Mouse (Mus musculus): ENCODE data around the gene Sys1. TPM values are rescaled to one million over a fixed set of nuclear protein-coding genes. Genes with fewer than 3 reads are reported as not detected.

Sys1 gene
- total and polyA plus RNA-seq, 2 experiments from 2014 or later: 108 to 194 TPM

DNA sequence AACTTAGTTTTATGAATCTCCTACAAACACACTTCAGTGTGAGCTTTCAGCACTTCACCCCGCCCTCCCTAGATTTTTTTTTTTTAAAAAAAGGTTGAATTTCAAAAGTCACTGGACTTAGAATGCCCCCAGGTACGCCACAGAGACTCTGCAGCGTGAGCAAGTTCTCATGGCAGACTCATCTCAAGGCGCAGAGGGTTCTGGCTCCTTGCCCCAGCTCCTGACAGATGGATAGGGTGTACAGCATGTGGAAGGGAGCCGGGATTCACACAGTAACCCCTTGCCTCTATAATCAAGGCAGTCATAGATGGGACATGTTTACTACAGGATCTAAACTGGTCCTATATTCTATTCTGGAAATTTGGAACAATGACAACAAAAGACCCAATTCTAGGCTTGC is 31.4 kb upstream of the Sys1 start:
- H3K27ac ChIP-seq (ENCODE audit: low read depth, low read length): no peak overlapping the region

DNA sequence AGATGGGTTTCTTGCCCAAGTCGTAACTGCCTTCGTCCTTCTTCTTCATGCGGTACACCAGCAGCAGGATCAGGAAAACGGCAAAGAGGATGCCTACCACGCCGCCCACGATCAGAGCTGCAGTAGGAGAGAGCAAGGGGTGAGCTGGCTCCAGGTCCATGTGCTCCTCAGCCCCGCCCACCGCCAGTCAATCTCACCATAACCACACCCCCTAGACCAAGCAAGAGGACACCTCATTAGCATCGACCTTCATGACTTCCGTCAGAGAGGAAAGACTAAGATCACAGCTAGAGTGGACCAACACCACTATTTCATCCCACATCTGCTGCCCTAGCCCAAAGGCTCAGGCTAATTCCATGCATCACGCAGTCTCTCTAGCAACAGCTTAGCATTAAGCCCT is 30.6 kb upstream of the Sys1 start:
- no peak for TF ChIP-seq CTCF (IDR thresholded peaks at IDR 0.05)
- WGBS: 36% methylated on average over 12 of the region's 12 CpGs
- Histone ChIP-seq H3K9me3 (ENCODE audit: low read length) (no peaks in the 10 kb centered on the region), H3K27me3 (ENCODE audit: insufficient read depth, low read length) (no peaks in the 10 kb centered on the region), H3K4me2 (ENCODE audit: low read depth, low read length, poor library complexity, severe bottlenecking) (no peak overlapping the region), H3K36me3 (ENCODE audit: insufficient read depth, low read length) (no peaks in the 10 kb centered on the region), H3K4me3 (ENCODE audit: low read depth, low read length) (no peak overlapping the region), H3K27ac (ENCODE audit: low read depth, low read length) (no peak overlapping the region), H3K9ac (replicated peaks; ENCODE audit: low read length, poor library complexity, severe bottlenecking) (no peak overlapping the region), H3K4me1 (ENCODE audit: insufficient read depth, low read length) (no peaks in the 10 kb centered on the region)
- no peak for ATAC-seq (ENCODE audit: low FRiP score)
- no peak for DNase-seq (ENCODE audit: low spot score)

More for the DNA sequence above, 31.4 kb upstream of the Sys1 start:
- Histone ChIP-seq H3K4me2 (ENCODE audit: low read depth, low read length, poor library complexity, severe bottlenecking) (no peak overlapping the region), H3K4me3 (ENCODE audit: low read depth, low read length) (no peak overlapping the region), H3K9ac (replicated peaks; ENCODE audit: low read length, poor library complexity, severe bottlenecking) (no peak overlapping the region), H3K36me3 (ENCODE audit: insufficient read depth, low read length) (no peaks in the 10 kb centered on the region), H3K9me3 (ENCODE audit: low read length) (no peaks in the 10 kb centered on the region), H3K27me3 (ENCODE audit: insufficient read depth, low read length) (no peaks in the 10 kb centered on the region), H3K4me1 (ENCODE audit: insufficient read depth, low read length) (no peaks in the 10 kb centered on the region)
- DNase-seq (ENCODE audit: low spot score) (no peak), ATAC-seq (ENCODE audit: low FRiP score) (no peak)
- 92% methylated on average over 5 of the region's 5 CpGs for whole genome bisulfite sequencing
- no peak for TF ChIP-seq CTCF (IDR thresholded peaks at IDR 0.05)

GRCm38 (mm10) chr2:164426952-164427351 is 29.8 kb upstream of the Sys1 start:
- 81% methylated on average over 5 of the region's 5 CpGs for WGBS
- Histone ChIP-seq H3K9ac (replicated peaks; ENCODE audit: low read length, poor library complexity, severe bottlenecking) (no peak overlapping the region), H3K4me2 (ENCODE audit: low read depth, low read length, poor library complexity, severe bottlenecking) (no peak overlapping the region), H3K9me3 (ENCODE audit: low read length) (no peaks in the 10 kb centered on the region), H3K27ac (ENCODE audit: low read depth, low read length) (no peak overlapping the region), H3K36me3 (ENCODE audit: insufficient read depth, low read length) (no peaks in the 10 kb centered on the region), H3K4me3 (ENCODE audit: low read depth, low read length) (no peak overlapping the region), H3K4me1 (ENCODE audit: insufficient read depth, low read length) (no peaks in the 10 kb centered on the region), H3K27me3 (ENCODE audit: insufficient read depth, low read length) (no peaks in the 10 kb centered on the region)
- ATAC-seq (ENCODE audit: low FRiP score) (no peak), DNase-seq (ENCODE audit: low spot score) (no peak)
- no peak for TF ChIP-seq CTCF (IDR thresholded peaks at IDR 0.05)

DNA sequence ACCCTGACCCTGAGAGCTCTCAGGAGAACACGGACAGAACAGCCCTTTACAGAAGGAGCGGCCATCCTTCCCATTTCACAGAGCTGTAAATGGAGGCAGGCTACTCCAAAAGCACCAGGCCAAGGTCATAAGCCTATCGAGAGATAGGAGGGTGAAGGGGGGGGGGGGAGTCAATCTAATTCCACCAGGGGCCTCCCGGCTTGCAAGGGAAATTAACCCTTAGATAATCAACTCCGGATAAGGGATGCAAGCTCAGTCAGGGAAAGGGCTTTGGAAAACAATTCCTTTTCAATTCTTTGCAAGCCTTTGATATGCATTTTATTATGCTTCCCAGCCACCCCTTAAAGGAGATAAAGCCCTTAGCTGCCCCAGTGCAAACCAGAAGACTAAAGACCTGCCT is 28.3 kb upstream of the Sys1 start:
- Histone ChIP-seq H3K9ac (replicated peaks; ENCODE audit: low read length, poor library complexity, severe bottlenecking) (no peak overlapping the region), H3K4me2 (ENCODE audit: low read depth, low read length, poor library complexity, severe bottlenecking) (no peak overlapping the region), H3K4me3 (ENCODE audit: low read depth, low read length) (no peak overlapping the region), H3K27me3 (ENCODE audit: insufficient read depth, low read length) (no peaks in the 10 kb centered on the region), H3K27ac (ENCODE audit: low read depth, low read length) (no peak overlapping the region), H3K9me3 (ENCODE audit: low read length) (no peaks in the 10 kb centered on the region), H3K4me1 (ENCODE audit: insufficient read depth, low read length) (no peaks in the 10 kb centered on the region), H3K36me3 (ENCODE audit: insufficient read depth, low read length) (no peaks in the 10 kb centered on the region)
- ATAC-seq (ENCODE audit: low FRiP score) (no peak), DNase-seq (ENCODE audit: low spot score) (no peak)
- TF ChIP-seq CTCF (IDR thresholded peaks at IDR 0.05): no peak
- WGBS: 42% methylated on average over 5 of the region's 5 CpGs

GRCm38 (mm10) chr2:164429881-164430615 is 26.7 kb upstream of the Sys1 start:
- ATAC-seq (ENCODE audit: low FRiP score) (no peak), DNase-seq (ENCODE audit: low spot score) (no peak)
- H3K27me3 ChIP-seq (ENCODE audit: insufficient read depth, low read length): no peaks in the 10 kb centered on the region
- no peak overlapping the region for H3K4me3 ChIP-seq (ENCODE audit: low read depth, low read length)
- WGBS: 53% methylated on average over 15 of the region's 15 CpGs
- no peak overlapping the region for H3K4me2 ChIP-seq (ENCODE audit: low read depth, low read length, poor library complexity, severe bottlenecking)
- H3K9me3 ChIP-seq (ENCODE audit: low read length): no peaks in the 10 kb centered on the region
- H3K4me1 ChIP-seq (ENCODE audit: insufficient read depth, low read length): no peaks in the 10 kb centered on the region
- no peaks in the 10 kb centered on the region for H3K36me3 ChIP-seq (ENCODE audit: insufficient read depth, low read length)
- H3K9ac ChIP-seq (replicated peaks; ENCODE audit: low read length, poor library complexity, severe bottlenecking): no peak overlapping the region
- no peak for TF ChIP-seq CTCF (IDR thresholded peaks at IDR 0.05)
- H3K27ac ChIP-seq (ENCODE audit: low read depth, low read length): no peak overlapping the region

GRCm38 (mm10) chr2:164430697-164431096 is 26.1 kb upstream of the Sys1 start:
- Histone ChIP-seq H3K36me3 (ENCODE audit: insufficient read depth, low read length) (no peaks in the 10 kb centered on the region), H3K4me1 (ENCODE audit: insufficient read depth, low read length) (no peaks in the 10 kb centered on the region), H3K27me3 (ENCODE audit: insufficient read depth, low read length) (no peaks in the 10 kb centered on the region), H3K27ac (ENCODE audit: low read depth, low read length) (no peak overlapping the region), H3K4me3 (ENCODE audit: low read depth, low read length) (no peak overlapping the region), H3K4me2 (ENCODE audit: low read depth, low read length, poor library complexity, severe bottlenecking) (no peak overlapping the region), H3K9ac (replicated peaks; ENCODE audit: low read length, poor library complexity, severe bottlenecking) (no peak overlapping the region), H3K9me3 (ENCODE audit: low read length) (no peaks in the 10 kb centered on the region)
- 32% methylated on average over 7 of the region's 7 CpGs for WGBS
- no peak for DNase-seq (ENCODE audit: low spot score)
- ATAC-seq (ENCODE audit: low FRiP score): no peak
- TF ChIP-seq CTCF (IDR thresholded peaks at IDR 0.05): no peak; the same call in 1 of the 2 replicates

Measured in midbrain, postnatal 0 days (tissue).